Mouse (Mus musculus) megakaryocyte, embryonic 14.5 days (primary cell): ENCODE measurements around the gene Mvb12a. TPM values are rescaled to one million over a fixed set of nuclear protein-coding genes. Genes with fewer than 3 reads are reported as not detected.

ENCODE experiments used
- H3K27me3 ChIP-seq: replicated peaks from 2 replicates; pipeline ENCODE3; 2012; ENCODE audit warnings: inconsistent platforms
- H3K36me3 ChIP-seq: replicated peaks from 2 replicates; pipeline ENCODE3; 2012; ENCODE audit warnings: low read length, inconsistent platforms, mixed read lengths
- H3K4me1 ChIP-seq: 2 replicates; pipeline ENCODE4 v1.6.1; 2012; ENCODE audit warnings: inconsistent platforms
- H3K4me3 ChIP-seq: replicated peaks from 2 replicates; pipeline ENCODE3; 2012; ENCODE audit warnings: moderate library complexity, mild to moderate bottlenecking, inconsistent platforms
- H3K9me3 ChIP-seq: 2 replicates; pipeline ENCODE4 v1.6.1; 2012; ENCODE audit warnings: inconsistent platforms
- FLI1 ChIP-seq: IDR thresholded peaks from 2 replicates; pipeline ENCODE4 v1.6.1; 2012; ENCODE audit warnings: low read length, inconsistent platforms, mixed read lengths
- GATA1 ChIP-seq: IDR thresholded peaks from 3 replicates; pipeline ENCODE4 v1.6.1; 2012; ENCODE audit warnings: mixed read lengths, low read length, inconsistent platforms, borderline replicate concordance
- polyA plus RNA-seq: library from polyadenylated mRNA; stranded (reverse); fragments of >175 nt; gene quantifications from 2 replicates; pipeline ENCODE4 v1.2.3, GENCODE M21; 2012; ENCODE audit warnings: low replicate concordance; ENCODE audit not compliant: insufficient read depth

The Mvb12a gene
- polyA plus RNA-seq, 1 experiment: 199 TPM

DNA sequence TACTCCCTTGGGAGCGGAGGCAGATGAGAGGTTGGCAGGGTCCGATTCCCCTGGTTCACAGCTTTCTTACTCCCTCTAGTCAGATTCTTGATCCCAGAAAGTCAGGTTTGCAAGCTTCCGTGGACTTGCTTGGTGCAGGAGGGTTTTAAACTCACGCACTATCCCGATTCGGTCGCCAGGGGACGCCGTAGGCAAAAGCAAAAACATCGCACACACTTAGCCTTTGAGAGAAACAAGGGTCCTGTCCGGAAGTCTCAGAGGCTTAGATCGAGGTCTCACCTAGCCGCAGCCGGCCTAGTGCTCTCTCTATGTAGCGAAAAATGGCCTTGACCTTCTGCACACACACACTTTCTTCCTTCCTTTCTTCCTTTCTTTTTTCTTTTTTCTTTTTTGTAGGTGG is 18.7 kb downstream of the Mvb12a start:
- Histone ChIP-seq H3K4me1 (peaks cover 64% of the 10 kb centered on the region), H3K36me3 (peaks cover 2% of the 10 kb centered on the region), H3K4me3 (no peak overlapping the region), H3K27me3 (peaks cover 51% of the 10 kb centered on the region), H3K9me3 (peaks cover 10% of the 10 kb centered on the region)
- TF ChIP-seq GATA1 (no peak), FLI1 (no peak)

GRCm38 (mm10) chr8:71562751-71563150 is 20.0 kb downstream of the Mvb12a start:
- Histone ChIP-seq H3K4me1 (peaks cover 63% of the 10 kb centered on the region), H3K4me3 (peak overlapping the region; percentile 90), H3K9me3 (peaks cover 10% of the 10 kb centered on the region), H3K27me3 (peaks cover 46% of the 10 kb centered on the region), H3K36me3 (peaks cover 2% of the 10 kb centered on the region)
- no peak for TF ChIP-seq GATA1

DNA sequence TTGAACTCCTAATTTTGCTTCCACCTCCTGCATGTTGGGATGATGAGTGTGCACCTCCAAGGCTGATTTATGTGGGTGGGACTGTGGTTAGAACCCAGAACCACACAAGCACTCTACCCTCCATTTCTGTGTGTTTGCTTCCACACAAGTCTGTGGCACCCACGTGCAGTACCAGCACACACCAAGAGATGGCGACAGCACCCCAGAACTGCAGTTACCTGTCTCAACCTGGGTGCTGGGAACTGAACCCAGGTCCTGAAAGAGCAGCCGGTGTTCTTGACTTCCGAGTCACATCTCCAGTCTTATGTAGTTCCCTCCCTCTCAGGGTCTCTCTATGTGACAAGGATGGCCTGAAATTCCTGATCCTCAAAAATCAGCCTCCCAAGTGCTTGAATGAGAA is 21.3 kb downstream of the Mvb12a start:
- H3K27me3 ChIP-seq: peaks cover 43% of the 10 kb centered on the region
- TF ChIP-seq FLI1 (no peak), GATA1 (no peak)

DNA sequence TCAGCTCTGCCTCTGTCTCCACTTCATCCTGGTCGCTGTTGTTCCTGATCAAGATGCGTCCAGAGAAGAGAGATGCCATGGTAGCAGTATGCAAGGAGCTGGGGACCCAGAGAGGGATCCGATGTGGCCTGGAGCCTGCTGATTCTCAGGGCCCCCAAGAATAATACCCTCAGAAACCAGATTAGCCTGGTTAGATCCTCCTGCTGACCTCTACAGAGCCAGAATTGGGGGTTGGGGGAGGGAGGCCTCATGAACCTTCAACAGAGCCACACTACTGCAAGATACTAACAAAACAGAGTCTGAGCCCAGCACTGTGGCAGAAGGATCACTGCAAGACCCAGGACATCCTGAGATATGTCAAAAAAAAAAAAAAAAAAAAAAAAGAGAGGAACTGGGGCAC is 23.8 kb downstream of the Mvb12a start, which contains the start of gene Nxnl1:
Nxnl1 (minus strand) TSS at position 101 of the 400 bp plus-strand sequence.
- Histone ChIP-seq H3K4me3 (no peak within 1 kb of the TSS), H3K36me3 (peaks cover 2% of the 10 kb centered on the region), H3K4me1 (peaks cover 62% of the 10 kb centered on the region), H3K9me3 (peaks cover 10% of the 10 kb centered on the region), H3K27me3 (peaks cover 64% of the 10 kb centered on the region)
- no peak for TF ChIP-seq GATA1
- no peak for TF ChIP-seq FLI1

More for the DNA sequence above, 21.3 kb downstream of the Mvb12a start:
- H3K9me3 ChIP-seq: peaks cover 10% of the 10 kb centered on the region
- peaks cover 60% of the 10 kb centered on the region for H3K4me1 ChIP-seq
- H3K4me3 ChIP-seq: no peak overlapping the region
- peaks cover 2% of the 10 kb centered on the region for H3K36me3 ChIP-seq

DNA sequence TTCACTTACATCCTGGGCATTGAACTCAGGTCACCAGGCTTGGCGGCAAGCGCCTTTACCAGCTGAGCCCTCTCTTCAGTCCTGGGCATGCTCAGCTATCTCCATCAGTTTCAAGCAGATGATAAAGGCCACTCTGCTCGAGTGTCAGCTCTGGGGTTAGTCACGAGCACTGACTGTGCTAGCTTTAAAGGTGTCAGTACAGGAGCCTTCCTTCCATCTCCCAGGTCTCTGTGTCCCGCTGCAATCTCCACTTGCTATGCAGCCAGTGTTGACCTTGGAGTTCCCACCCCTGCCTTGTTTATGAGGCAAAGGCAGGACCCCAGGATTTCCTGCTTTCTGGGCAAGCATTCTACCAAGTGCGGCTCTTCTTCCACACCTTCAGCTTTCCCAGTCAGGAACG is 24.9 kb downstream of the Mvb12a start:
- Histone ChIP-seq H3K36me3 (peaks cover 2% of the 10 kb centered on the region), H3K9me3 (peaks cover 10% of the 10 kb centered on the region), H3K27me3 (peaks cover 63% of the 10 kb centered on the region), H3K4me3 (no peak overlapping the region), H3K4me1 (peaks cover 52% of the 10 kb centered on the region)
- TF ChIP-seq FLI1 (no peak), GATA1 (no peak)

GRCm38 (mm10) chr8:71568387-71568937 is 25.7 kb downstream of the Mvb12a start, which contains the start of gene Slc27a1:
Slc27a1 (plus strand) TSS chr8:71568882.
- TF ChIP-seq FLI1 (no peak), GATA1 (no peak)
- Histone ChIP-seq H3K9me3 (peaks cover 10% of the 10 kb centered on the region), H3K36me3 (peaks cover 2% of the 10 kb centered on the region), H3K4me3 (peak within 1 kb of the TSS; percentile 93), H3K27me3 (peaks cover 62% of the 10 kb centered on the region), H3K4me1 (peaks cover 45% of the 10 kb centered on the region)

GRCm38 (mm10) chr8:71568941-71569340 is 26.2 kb downstream of the Mvb12a start:
- peaks cover 45% of the 10 kb centered on the region for H3K4me1 ChIP-seq
- H3K27me3 ChIP-seq: peaks cover 61% of the 10 kb centered on the region
- peaks cover 2% of the 10 kb centered on the region for H3K36me3 ChIP-seq
- no peak overlapping the region for H3K4me3 ChIP-seq
- peaks cover 9% of the 10 kb centered on the region for H3K9me3 ChIP-seq
- TF ChIP-seq GATA1 (no peak), FLI1 (no peak)

DNA sequence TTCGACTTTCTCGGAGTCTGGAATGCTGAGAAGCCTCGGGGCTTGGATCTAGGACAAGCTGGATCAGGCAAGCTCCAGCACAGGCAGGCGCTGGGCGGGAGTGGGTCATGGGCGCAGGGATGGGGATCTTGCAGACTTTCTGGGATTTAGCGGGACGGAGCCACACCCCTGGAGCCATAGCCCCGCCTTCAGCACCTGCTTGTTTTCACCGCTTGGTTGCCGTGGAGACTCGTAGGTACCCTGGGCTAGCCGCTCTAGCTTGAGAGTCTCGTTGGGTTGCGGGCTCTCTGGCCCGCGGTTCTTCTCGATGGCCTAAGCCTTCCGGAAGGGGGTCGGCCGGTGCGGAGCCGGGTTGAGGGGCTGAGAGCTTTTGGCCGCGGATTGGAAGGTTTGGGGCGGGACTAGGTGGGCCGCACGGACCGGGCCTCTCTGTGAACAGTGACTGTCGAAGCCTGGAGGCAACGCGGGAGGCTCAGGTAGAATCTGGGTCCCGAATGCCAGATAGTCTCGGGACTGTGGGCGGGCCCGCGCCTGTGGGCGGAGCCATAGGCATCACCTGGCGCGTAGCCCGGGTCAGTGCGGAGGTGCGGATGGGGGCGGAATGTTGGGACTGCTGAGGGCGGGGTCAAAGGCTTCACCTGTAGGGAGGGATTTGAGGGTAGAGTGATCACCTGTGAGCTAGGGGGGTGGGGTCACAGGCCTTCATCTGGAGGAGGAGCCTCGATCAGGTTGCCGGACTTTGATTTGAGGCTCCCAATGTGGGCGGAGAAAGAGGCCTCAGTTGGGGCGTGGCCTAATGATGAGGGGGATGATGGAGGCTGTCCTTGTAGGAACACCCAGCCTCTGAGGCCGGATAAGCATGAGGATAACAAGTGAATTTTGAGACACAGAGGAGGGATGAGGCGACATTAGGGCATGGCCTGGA is 26.9 kb downstream of the Mvb12a start:
- TF ChIP-seq FLI1 (no peak), GATA1 (no peak)
- Histone ChIP-seq H3K9me3 (peaks cover 3% of the 10 kb centered on the region; the same call in 1 of the 2 replicates), H3K36me3 (no peaks in the 10 kb centered on the region), H3K27me3 (peaks cover 55% of the 10 kb centered on the region), H3K4me1 (peaks cover 50% of the 10 kb centered on the region), H3K4me3 (peak overlapping the region; percentile 93)

- TF ChIP-seq FLI1 (no peak), GATA1 (no peak)
- Histone ChIP-seq H3K4me1 (peaks cover 58% of the 10 kb centered on the region), H3K36me3 (no peaks in the 10 kb centered on the region), H3K27me3 (peaks cover 51% of the 10 kb centered on the region), H3K9me3 (no peaks in the 10 kb centered on the region), H3K4me3 (peak overlapping the region; percentile 93)
Observed at GRCm38 (mm10) chr8:71570291-71570954, 27.7 kb downstream of the Mvb12a start.
